Mouse (Mus musculus): ENCODE data around the gene Fry.

Gene Fry

GRCm38 (mm10) chr5:150118455-150119241 lies at the start of gene Fry:
Gene Fry (plus strand): TSS chr5:150118645.
- peak; percentile 94 to 96 for DNase-seq (ENCODE audit: low spot score in 2 of 2)

- DNase-seq (ENCODE audit: low spot score in 2 of 2), result peak; percentile 51 to 72
These were observed 48.4 kb upstream of the Fry start for GRCm38 (mm10) chr5:150070086-150070485.

GRCm38 (mm10) chr5:150071738-150072137 lies 46.7 kb upstream of the Fry start:
- DNase-seq (ENCODE audit: low spot score in 2 of 2), result no peak

GRCm38 (mm10) chr5:150079866-150080797 lies 38.3 kb upstream of the Fry start:
- peak in 1 of 2 experiments; percentile 7 for DNase-seq (ENCODE audit: low spot score in 2 of 2)

GRCm38 (mm10) chr5:150082696-150083095 lies 35.7 kb upstream of the Fry start:
- DNase-seq (ENCODE audit: low spot score in 2 of 2), result no peak

- no peak for DNase-seq (ENCODE audit: low spot score in 2 of 2)
These were observed 35.3 kb upstream of the Fry start for GRCm38 (mm10) chr5:150083190-150083589.

- peak; percentile 39 to 68 for DNase-seq (ENCODE audit: low spot score in 2 of 2)
These were observed 20.8 kb upstream of the Fry start for GRCm38 (mm10) chr5:150097620-150098019.

GRCm38 (mm10) chr5:150098754-150099153 lies 19.7 kb upstream of the Fry start:
- DNase-seq (ENCODE audit: low spot score in 2 of 2), result no peak

GRCm38 (mm10) chr5:150101789-150102188 lies 16.7 kb upstream of the Fry start:
- no peak for DNase-seq (ENCODE audit: low spot score in 2 of 2)

GRCm38 (mm10) chr5:150106358-150106757 lies 12.1 kb upstream of the Fry start:
- DNase-seq (ENCODE audit: low spot score in 2 of 2), result no peak

GRCm38 (mm10) chr5:150111236-150111635 lies 7.2 kb upstream of the Fry start:
- no peak for DNase-seq (ENCODE audit: low spot score in 2 of 2)

GRCm38 (mm10) chr5:150114007-150114406 lies 4.4 kb upstream of the Fry start:
- no peak for DNase-seq (ENCODE audit: low spot score in 2 of 2)

- no peak for DNase-seq (ENCODE audit: low spot score in 2 of 2)
These were observed 3.7 kb upstream of the Fry start for GRCm38 (mm10) chr5:150114778-150115177.

GRCm38 (mm10) chr5:150115271-150116092 lies 3.0 kb upstream of the Fry start:
- DNase-seq (ENCODE audit: low spot score in 2 of 2), result no peak

- no peak for DNase-seq (ENCODE audit: low spot score in 2 of 2)
These were observed 2.1 kb upstream of the Fry start for GRCm38 (mm10) chr5:150116216-150116905.

GRCm38 (mm10) chr5:150116906-150117216 lies 1.6 kb upstream of the Fry start:
- DNase-seq (ENCODE audit: low spot score in 2 of 2), result no peak

- no peak for DNase-seq (ENCODE audit: low spot score in 2 of 2)
These were observed 356 bp upstream of the Fry start for GRCm38 (mm10) chr5:150118124-150118454.

GRCm38 (mm10) chr5:150120676-150121075 lies 2.2 kb downstream of the Fry start:
- DNase-seq (ENCODE audit: low spot score in 2 of 2), result no peak

GRCm38 (mm10) chr5:150122095-150122494 lies 3.6 kb downstream of the Fry start:
- no peak for DNase-seq (ENCODE audit: low spot score in 2 of 2)

- peak in 1 of 2 experiments; percentile 58 for DNase-seq (ENCODE audit: low spot score in 2 of 2)
These were observed 4.1 kb downstream of the Fry start for GRCm38 (mm10) chr5:150122571-150122970.

GRCm38 (mm10) chr5:150125920-150126319 lies 7.5 kb downstream of the Fry start:
- DNase-seq (ENCODE audit: low spot score in 2 of 2), result no peak

Data from frontal cortex, postnatal 36 days (tissue).